Mouse (Mus musculus): ENCODE measurements around the gene Rnf152.

Gene Rnf152

DNA sequence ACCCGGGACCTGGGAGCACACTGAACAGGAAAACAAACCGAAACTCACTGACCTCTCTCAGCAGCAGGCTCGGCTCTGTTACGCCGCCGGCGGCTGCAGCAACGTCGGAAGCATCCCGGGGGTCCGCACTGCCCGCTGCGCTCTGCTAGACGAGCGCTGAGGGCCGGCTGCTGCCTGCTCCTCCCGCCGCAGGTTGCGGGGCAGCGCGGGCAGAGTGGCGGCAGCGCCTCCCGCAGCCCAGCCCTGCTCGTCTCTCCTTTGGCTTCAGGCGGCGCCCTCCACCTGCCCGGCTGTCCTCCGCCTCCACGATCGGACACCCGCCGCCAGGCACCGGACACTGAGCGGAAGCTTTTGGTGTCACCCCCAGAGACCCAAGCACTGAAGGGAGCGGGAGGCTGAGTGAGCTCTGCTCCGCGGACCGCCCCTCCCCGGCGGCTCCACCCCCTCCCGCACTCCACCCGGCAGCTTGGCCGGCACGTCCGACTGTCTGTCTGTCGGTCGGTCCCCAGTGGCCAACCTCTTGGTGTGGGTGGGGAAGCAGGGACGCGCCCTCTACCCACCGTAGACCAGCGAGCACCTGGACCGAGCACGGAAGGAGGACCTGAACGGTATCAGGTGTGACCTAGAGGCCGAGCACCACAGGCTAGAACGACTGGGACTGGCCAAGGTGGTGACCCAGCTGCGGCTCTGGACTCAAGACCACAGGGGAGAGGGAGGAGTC is at the start of gene Rnf152:
Gene Rnf152 (minus strand): TSS at position 420 of the 721 bp plus-strand sequence.
- DNase-seq (ENCODE audit: low spot score in 2 of 2) = peak; percentile 11 to 12

DNA sequence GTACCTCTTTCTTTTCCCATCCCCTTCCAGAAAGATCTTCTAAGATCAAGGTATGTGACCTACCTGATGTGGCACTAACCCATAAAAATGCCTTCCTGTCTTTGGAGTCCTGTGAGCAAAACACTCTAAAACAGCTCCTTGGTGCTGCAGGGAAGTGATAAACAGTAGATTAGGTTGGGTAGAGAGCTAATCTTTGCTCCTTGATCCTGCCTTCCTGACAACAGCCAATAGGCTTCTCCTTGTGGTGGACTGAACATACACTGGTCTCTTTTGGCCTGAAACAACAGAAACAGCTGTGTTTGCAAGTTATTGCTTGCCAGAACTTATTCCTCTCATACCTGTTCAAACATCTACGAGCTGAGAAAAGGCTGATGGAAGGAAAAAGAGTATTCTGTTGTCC is 46.3 kb upstream of the Rnf152 start:
- no peak for DNase-seq (ENCODE audit: low spot score in 2 of 2)

DNA sequence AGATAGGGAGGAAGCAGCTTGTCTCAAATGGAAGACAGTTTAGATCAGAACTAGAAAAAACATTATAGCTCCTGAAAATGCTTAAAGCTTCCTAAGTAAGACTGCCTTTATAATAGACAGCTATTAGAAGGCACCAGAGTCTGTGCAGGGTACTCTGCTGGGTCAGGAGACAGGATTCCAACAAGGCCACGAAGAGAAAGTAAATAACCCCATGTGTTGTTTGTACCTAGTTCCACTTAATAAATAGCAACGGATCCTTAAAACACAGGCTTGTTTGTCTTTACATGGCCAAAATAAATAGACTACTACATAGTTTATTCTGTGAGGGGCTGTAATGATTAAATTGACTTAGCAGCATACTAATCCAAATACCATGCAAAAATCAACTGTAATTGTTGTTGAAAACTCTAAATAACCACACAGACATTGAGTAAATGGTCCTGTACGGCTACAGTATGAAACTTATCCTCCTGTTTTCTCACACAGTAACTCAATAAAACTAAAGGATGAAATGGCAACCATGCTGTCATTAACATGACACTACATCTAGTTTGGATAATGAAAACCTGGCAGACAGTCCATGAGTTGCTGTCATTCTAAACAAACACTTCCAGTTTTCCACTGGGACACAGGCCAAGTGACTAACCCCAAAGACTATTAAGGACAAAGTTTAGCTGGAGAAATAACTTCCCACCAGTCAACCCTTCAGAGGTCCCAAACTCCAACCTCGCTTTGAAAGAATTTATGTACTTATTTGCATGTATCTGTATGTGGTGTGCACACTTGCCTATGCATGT is 27.8 kb upstream of the Rnf152 start:
- DNase-seq (ENCODE audit: low spot score in 2 of 2) = no peak

DNA sequence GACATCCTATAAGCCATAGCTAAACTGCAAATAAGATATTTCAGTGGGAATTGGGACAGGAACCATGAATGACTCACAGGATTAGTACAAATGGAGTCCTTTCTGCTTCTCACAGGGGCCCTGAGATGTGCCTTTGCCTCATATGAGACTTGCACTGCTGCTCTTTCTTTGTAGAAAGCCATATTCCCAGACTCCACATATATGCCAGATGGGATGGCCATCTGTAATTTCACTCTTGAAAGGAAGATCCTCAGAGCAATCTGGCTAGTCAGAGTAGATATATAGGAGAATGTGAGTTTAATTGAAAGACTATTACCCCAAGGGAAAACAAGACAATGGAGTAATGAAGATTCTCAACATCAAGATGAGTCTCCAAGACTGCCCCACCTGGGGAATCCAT is 21.0 kb upstream of the Rnf152 start:
- DNase-seq (ENCODE audit: low spot score in 2 of 2) = no peak

DNA sequence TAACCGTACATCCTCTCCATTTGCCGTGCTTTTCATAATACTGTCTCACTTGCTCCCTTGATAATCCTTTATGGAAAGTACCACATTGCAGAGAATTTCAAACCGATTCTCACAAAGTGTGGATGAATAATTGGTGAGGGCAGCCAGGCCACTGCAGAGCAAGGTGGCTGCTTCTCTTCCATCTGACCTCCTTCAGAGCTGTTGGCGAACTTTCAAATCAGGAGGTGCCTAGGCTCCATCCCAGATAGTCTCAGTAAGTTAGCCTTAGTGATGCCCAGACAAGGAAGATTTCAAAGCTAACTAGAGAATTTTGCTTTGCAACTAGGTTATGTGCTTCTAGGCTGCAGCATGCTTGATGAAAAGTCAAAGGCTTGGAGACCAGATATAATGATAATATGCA is 18.1 kb upstream of the Rnf152 start:
- no peak for DNase-seq (ENCODE audit: low spot score in 2 of 2)

DNA sequence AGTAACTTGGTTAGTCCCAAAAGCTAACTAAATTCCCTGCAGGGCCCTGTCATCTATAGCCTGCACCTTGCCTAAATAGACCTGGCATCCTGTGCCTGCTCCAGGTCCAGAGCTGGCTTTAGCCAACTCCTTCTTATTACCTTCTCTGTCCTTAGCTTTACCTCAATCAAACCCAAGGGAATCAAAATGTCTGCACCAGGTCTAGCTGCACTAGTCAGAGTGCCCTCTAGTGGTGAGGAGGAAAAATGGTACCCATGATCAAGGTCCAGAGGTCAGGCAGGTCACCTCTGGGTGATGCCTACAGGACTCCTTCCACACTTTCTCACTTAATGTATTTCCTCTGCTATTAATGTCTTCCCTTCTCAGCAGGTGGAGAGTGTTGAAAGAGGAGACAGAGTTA is 6.2 kb upstream of the Rnf152 start:
- no peak for DNase-seq (ENCODE audit: low spot score in 2 of 2)

DNA sequence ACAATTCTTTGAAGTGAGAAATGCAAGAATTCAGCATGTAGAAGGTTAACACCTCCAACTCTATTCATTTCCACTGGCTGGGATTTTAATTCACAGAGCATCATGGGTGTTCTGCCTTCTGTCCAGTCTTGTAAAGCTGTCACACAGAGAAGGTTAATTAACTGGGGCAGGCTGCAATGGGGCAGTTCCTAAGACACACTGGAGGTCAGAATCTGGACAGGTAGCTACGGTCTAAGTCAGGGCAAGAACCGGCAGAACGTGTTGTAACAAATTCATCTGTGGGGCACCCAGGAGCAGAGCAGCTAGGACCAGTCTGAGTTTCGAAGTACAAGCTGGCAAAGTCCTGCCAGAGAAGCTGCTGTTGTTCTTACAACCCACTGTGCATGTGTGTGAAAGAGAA is 2.4 kb upstream of the Rnf152 start:
- no peak for DNase-seq (ENCODE audit: low spot score in 2 of 2)

DNA sequence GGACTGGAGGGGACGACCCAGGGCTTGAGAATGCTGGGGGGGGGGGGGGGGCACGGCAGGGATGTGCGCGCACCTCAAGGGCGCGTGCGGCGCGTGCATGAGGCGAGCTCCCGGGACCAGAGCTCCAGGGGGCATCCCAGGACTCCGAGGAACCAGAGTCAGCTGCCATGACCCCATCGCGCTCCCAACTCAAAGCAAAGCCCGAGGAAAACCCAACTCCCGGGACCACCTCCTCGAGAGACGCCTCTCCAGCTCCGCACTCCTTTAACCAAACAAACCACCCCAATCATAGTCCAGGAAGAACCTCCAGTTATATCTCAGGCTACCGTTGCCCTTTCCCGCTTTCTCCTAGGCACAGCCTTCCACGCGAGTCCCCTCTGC is 610 bp downstream of the Rnf152 start:
- peak in 1 of 2 experiments; percentile 4 for DNase-seq (ENCODE audit: low spot score in 2 of 2)

DNA sequence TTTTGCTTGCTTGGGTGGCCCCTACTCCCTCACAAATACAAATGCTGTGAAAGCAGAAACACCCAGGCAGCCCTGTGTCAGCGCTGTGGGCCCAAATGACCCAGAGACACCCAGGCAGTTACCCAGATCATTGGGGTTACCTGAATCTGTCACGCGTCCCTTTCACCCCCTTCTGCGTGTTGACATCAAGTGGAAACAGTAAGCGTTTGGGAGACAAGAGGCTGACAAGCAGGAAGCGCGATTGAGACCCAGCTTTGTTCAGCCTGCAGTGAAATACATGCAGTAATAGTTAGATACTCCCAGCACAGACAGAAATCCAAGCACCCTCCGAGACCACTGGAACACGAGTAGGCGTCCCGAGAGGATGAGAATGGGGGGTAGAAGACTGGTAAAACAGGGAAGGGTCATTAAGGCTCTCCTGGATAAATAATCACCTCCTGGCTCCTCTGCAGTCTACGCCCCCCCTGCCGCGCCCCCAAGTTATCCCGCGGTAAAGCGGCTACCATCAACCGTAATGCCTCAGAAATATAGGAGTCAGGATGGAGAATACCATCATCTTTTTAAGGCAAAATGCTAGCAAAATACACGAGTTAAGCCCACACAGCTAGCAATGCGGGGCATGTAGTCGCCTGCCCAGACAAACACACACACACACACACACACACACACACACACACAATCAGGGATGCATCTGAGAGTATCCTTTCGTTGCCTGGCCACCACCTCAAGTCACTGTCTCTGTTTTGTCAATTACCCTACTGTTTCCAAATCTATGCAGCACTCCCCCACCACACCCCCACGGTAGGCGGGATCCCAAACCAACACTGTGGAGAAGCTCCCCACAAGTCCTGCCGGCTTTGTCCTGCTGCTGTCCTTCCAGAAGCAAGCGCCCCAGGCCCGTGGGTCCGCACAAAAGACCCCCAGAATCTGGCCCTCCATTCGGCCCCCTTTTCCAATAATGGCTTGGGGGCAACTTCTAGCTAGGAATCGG is 1.3 kb downstream of the Rnf152 start:
- peak; percentile 6 to 7 for DNase-seq (ENCODE audit: low spot score in 2 of 2)

DNA sequence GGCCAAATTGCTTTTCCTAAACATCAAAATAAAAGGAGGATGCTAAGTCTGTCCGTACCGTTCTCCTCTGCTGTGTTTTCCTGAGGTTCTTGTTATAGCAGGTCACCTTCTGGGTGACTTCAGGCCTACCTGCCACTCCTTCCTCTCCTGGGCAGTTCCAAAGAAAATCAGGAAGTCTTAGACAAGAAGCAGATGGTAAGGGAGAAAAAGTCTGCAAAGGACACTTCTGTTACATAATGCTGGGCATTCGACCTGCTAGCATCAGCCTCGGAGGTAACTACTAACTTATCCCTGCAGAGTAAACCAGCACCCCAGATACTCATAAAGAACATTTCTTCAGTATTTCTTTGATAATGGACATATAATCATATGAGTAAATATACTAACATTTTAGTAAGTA is 4.7 kb downstream of the Rnf152 start:
- no peak for DNase-seq (ENCODE audit: low spot score in 2 of 2)

DNA sequence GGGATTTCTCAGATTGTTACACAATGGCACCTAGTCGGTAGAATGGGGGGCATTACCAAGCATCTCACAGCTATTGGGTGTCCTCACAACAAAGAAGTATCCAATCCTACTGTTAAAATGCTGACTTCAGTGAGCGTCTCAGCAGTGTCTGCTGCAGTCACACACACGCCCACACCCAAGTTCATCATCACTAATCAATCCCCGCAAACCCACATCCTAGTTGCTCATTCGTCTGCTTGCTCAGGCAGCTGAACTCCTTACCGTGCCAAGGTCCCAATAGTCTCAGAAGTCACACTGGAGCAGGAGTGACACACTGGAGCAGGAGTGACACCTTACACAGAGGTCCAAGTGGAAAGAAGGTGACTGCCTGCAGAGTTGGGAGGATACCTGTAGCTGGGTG is 14.2 kb downstream of the Rnf152 start:
- DNase-seq (ENCODE audit: low spot score in 2 of 2) = no peak

DNA sequence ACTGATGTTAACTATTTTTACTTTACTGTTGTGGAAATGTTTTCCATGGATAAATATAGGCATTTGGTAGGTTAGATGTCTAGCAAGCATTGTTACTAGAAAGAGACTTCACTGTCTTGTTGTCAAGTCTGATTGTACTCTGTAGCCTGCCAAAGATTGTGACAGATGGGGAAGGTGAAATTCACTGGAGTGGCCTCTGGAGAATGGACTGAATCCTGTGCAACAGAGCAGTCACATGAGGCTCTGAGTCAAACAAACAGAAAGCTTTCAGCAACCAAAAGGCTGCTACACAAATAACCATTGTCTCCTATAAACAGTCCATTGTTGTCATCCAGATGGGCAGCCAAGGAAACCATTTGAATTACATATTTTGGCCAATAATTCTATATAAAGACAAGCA is 15.6 kb downstream of the Rnf152 start:
- DNase-seq (ENCODE audit: low spot score in 2 of 2) = no peak

DNA sequence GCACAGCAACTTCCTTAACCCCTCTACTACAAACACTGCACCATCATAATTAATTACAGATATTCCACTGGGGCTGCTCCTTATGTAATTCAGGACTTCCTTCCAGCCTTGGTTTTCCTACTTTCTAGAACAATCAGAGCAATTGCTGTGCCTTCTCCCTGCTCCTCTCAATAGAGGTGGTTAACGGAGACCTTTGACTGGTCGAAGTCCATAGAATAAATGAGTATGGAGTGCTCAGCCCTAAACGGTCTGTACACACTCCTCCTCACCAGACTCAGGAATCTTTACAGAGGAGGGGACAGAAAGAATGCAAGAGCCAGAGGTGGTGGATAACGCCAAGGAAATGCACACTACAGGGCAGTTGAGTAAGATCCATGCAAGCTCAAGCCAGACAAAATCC is 19.1 kb downstream of the Rnf152 start:
- DNase-seq (ENCODE audit: low spot score in 2 of 2) = no peak

DNA sequence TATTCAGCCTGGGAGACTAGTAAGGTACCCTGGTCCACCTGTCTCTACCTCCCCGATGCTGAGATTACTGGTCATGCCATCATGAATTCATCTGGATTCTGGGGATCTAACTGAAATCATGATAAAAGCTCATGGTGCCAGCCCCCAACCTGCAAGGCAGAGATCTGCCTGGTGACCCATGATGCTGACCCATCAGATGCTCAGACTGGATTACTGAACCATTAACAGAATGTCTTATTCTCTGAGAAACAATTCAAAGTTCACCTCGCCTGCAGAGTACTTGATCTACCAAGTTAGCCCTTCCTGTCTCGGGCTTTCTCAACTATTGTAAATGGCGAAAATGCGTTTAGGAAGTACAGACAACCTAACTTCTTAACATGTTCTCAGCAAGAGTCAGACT is 20.4 kb downstream of the Rnf152 start:
- no peak for DNase-seq (ENCODE audit: low spot score in 2 of 2)

DNA sequence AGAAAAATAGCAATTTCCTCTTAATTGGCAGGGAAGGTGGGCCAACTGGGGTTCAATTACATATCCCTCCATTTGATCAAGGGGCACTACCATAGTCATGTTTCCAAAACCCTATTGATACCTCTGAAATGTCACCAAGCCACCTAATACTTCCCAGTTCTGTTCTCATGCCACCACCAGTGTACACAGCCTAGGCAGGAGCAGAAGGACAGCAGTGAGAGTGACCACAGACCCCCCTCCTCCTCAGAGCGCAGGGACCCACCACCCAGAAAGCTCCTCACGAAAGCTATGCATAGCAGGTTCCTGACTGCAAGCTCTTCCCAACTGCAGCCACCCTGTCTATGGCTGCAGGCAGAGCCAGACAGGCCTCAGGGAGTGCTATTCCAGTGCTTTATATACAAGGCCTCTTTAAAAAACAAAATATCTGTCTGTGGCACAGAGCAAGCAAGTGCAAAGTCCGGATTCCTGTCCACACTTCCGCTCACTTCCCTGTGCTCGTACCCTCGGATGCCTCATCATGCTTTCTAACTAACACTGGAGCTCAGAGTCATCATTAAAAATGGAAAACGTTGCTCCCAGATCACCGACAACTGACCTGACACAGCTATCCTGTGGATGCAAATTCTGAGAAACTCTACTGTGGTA is 24.3 kb downstream of the Rnf152 start:
- DNase-seq (ENCODE audit: low spot score in 2 of 2) = no peak

DNA sequence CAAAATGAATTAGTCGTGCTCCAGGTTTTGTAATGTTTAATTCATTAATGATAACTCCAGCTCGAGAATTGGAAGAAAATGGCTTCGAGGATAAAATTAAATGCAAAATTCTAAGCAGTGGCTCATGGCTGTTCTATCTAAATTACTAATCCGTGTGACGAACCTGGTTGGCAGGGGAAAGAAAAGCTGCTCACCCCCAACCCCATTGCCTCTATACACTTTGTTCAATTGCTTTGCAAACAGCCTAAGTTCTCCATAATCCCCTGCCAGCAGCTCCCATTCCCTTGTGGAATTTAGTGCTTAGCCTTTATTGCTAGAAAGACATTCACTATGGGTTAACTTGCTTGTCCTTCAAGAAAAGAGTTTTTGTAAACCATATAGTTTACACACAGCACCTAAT is 24.9 kb downstream of the Rnf152 start:
- DNase-seq (ENCODE audit: low spot score in 2 of 2) = no peak

DNA sequence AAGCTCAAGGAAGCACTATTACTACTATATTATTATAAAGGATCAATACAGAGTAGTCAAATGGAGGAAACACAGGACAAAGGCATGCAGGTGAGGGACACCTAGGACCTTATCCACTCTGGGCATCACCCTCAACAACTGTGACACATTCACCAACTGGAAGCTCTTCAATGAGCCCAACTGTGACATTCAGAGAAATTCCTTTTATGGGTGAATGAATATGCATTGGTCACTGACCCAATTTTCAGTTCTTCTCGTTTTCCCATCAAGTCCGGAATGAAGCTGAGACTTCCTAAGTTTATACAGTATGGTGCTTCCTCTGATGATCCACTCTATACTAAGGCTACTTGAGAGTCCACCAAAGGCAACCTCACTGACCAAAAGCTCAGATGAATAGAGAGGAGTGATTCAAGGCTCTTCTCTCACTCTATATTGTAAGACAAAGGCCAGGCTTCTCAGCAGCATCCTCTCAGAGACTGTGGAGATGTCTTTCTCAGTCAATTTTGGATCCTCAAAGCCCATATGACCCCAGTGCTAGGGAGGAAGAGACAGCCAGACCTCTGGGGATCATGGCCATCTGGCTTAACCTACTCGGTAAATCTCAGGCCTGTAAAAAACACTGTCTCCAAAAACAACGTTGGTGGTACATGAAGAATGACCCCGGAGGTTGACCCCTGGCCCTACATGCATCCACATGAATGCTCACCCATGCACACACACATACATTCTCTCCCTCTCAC is 25.8 kb downstream of the Rnf152 start:
- DNase-seq (ENCODE audit: low spot score in 2 of 2) = no peak

DNA sequence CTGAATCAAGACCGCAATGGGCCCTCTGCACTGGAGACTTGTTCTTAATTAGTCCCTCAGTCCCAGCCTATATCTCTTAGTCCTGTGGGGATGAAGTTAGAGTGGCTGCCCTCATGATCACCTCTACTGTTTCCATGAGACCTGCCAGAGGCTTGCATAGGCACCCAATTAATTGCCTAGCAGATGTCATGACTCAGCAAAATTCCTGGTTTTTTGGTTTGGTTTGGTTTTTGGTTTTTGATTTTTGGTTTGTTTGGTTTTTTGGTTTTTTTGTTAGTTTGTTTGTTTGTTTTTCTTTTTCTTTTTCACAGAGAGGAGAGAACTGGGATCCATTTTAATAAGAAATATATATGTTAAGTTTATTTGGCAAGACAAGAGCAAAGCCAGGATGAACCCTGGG is 28.7 kb downstream of the Rnf152 start:
- no peak for DNase-seq (ENCODE audit: low spot score in 2 of 2)

DNA sequence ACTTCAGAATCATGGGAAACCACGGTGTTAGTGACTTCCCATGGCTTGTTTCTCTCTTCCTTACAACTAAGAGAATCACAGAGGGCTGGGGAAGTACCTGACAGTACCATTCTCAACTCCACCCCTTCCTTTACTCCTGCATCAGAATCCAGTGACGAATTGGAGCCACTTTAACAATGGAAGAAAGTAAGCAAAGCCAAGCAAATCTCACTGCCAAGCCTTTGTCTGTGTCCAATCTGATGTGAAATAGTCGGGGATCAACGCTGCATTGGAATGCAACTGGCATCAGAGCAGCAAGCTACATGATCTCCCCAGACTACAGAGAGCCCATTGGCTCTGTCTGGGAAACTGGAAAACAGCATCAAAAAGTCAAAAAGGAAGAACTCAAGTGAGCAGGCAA is 31.9 kb downstream of the Rnf152 start:
- no peak for DNase-seq (ENCODE audit: low spot score in 2 of 2)

DNA sequence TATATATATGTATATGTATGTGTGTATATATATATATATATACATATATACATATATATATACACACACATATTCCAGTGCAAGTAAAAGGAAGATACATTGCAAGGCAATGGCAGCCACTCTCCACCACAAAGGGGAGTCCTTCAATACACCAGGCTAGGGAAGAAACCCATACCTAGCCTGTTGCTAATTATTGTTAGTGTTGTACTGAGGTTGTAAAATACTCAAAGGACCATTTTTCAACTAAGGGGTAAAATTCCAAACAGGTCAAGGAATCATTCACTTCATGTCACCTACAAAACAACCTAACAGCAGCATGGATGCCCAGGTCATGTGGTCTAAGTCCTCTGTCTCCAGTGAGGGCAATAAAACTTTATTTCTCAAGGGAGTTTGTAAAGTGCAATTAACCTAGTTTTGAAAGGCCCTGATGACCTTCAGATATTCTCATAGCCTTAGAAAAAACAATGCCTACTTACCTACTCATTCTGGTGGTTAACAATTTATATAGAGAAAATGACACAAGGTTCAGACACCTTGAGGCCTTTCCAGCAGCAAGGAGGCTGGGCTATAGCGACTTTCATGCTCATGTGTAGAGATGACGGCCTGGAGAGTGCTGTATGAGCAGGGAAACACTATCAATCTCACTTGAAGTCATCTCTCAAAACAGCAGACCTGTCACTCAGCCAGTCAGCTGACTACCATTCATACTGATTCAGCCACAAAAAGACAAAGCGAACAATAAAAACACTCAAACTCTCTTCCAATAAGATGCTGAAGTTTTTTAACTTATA is 42.3 kb downstream of the Rnf152 start:
- no peak for DNase-seq (ENCODE audit: low spot score in 2 of 2)
